ENCODE assay signal across 23 mouse cellular contexts in the genomic region with DNA sequence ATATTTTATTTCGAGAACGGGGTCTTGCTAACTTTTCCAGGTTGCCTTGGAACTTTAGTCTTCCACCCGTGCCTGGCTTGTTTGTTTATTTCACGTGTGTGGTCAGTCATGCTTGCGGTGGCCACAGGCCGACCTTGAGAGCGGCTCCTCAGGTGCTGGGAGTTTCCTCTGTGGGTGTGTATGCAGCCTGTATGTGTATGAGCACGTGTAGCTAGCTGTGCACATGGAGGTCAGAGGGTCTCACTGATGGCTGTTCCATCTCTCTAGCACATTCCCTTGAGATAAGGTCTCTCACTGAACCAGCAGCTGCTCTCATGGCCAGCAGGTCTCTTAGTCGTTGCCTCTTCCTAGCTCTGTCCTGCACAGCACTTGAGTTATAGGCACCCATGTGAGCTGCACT. TPM values are rescaled to one million over a fixed set of nuclear protein-coding genes. Genes with fewer than 3 reads are reported as not detected.
"Had no signal": no experiment of that assay in that cellular context is flagged by ENCODE, and none has a peak within 500 bp of the region (broad histone marks: within the 10 kb centered on the region; RNA-seq: fewer than 3 reads in every experiment).

No protein-coding gene starts in this region.

- H3K4me3 ChIP-seq: layer of hippocampus, adult 2 months; limb, embryonic 10.5 days; limb, embryonic 13.5 days; liver, embryonic 12.5 days; liver, embryonic 15.5 days; lung, embryonic 15.5 days; megakaryocyte, embryonic 14.5 days; midbrain, embryonic 10.5 days; midbrain, embryonic 15.5 days; neural tube, embryonic 12.5 days; neural tube, embryonic 15.5 days had no signal

- H3K9me3 ChIP-seq: limb, embryonic 10.5 days; limb, embryonic 13.5 days; liver, embryonic 12.5 days; liver, embryonic 15.5 days; lung, embryonic 15.5 days; megakaryocyte, embryonic 14.5 days; midbrain, embryonic 10.5 days; midbrain, embryonic 15.5 days; neural tube, embryonic 12.5 days; neural tube, embryonic 15.5 days had no signal

- H3K4me2 ChIP-seq: limb, embryonic 13.5 days; liver, embryonic 12.5 days; liver, embryonic 15.5 days; lung, embryonic 15.5 days; midbrain, embryonic 15.5 days; neural tube, embryonic 12.5 days; neural tube, embryonic 15.5 days had no signal

- DNase-seq: kidney, postnatal 25 days; liver; lung, adult 18-20 months; lung, postnatal 10 days; right cerebral cortex, adult 18-20 months; right cerebral cortex, postnatal 14 days; right cerebral cortex, postnatal 4 days; thymus, adult 2 months; thymus, postnatal 14 days; thymus, postnatal 4 days had no signal

- H3K27me3 ChIP-seq: limb, embryonic 13.5 days; liver, embryonic 12.5 days; liver, embryonic 15.5 days; lung, embryonic 15.5 days; megakaryocyte, embryonic 14.5 days; midbrain, embryonic 15.5 days; neural tube, embryonic 12.5 days; neural tube, embryonic 15.5 days had no signal

- ATAC-seq: liver, embryonic 12.5 days; midbrain, embryonic 15.5 days had no signal

- H3K9ac ChIP-seq: limb, embryonic 13.5 days; liver, embryonic 12.5 days; liver, embryonic 15.5 days; lung, embryonic 15.5 days; midbrain, embryonic 15.5 days; neural tube, embryonic 12.5 days; neural tube, embryonic 15.5 days had no signal

- H3K4me1 ChIP-seq: limb, embryonic 13.5 days; midbrain, embryonic 15.5 days; neural tube, embryonic 12.5 days; neural tube, embryonic 15.5 days had no signal

- H3K27ac ChIP-seq: kidney, postnatal 0 days; layer of hippocampus, adult 2 months; limb, embryonic 10.5 days; limb, embryonic 13.5 days; liver, embryonic 12.5 days; liver, embryonic 15.5 days; lung, embryonic 15.5 days; midbrain, embryonic 10.5 days; midbrain, embryonic 15.5 days; neural tube, embryonic 12.5 days; neural tube, embryonic 15.5 days; stomach, postnatal 0 days had no signal

- H3K36me3 ChIP-seq: midbrain, embryonic 15.5 days; neural tube, embryonic 15.5 days had no signal

RNA-seq across cellular contexts. Expression of a gene that starts 32.4 kb away (rescaled TPM):
- polyA plus RNA-seq: midbrain, embryonic 10.5 days had no signal
